Mouse (Mus musculus): Measurements from ENCODE around the gene Vmn1r123.
"Not testable (repeated sequence)": the region's sequence is repeated elsewhere in the genome, so short reads cannot be mapped to it uniquely, and the experiment has no call there.

The Vmn1r123 gene

GRCm38 (mm10) chr7:21161885-21162284, at the start of gene Vmn1r123:
Gene Vmn1r123, plus strand, starts transcription at chr7:21162185.
- not testable (repeated sequence) for DNase-seq (ENCODE audit: low spot score in 2 of 2)

- DNase-seq (ENCODE audit: low spot score in 2 of 2), result not testable (repeated sequence)
Observed at GRCm38 (mm10) chr7:21134028-21134427, 28.0 kb upstream of the Vmn1r123 start, which contains the start of gene Vmn1r122. Gene Vmn1r122, minus strand, starts transcription at chr7:21134128.

GRCm38 (mm10) chr7:21190323-21190722, 28.3 kb downstream of the Vmn1r123 start, which contains the start of gene Gm5157:
Gene Gm5157, minus strand, starts transcription at chr7:21190423.
- not testable (repeated sequence) for DNase-seq (ENCODE audit: low spot score in 2 of 2)

Measured in heart, adult 9 months (tissue).